Mouse (Mus musculus) hindbrain, embryonic 10.5 days (tissue): ENCODE measurements around the gene Gimap9. TPM values are rescaled to one million over a fixed set of nuclear protein-coding genes. Genes with fewer than 3 reads are reported as not detected.

Experiments
- DNase-seq: peaks from one replicate; pipeline ENCODE4 v3.0.0-alpha.2; 2017; ENCODE audit warnings: low spot score
- H3K27ac ChIP-seq: fragments of 300-500 bp; sonication (generic); 2 replicates; pipeline ENCODE4 v1.5.1; 2016; ENCODE audit warnings: mild to moderate bottlenecking, moderate library complexity
- H3K27me3 ChIP-seq: fragments of 300-500 bp; sonication (generic); 2 replicates; pipeline ENCODE4 v1.6.1; 2016; ENCODE audit warnings: mild to moderate bottlenecking; ENCODE audit not compliant: poor library complexity, insufficient read depth, severe bottlenecking
- H3K36me3 ChIP-seq: fragments of 300-500 bp; sonication (generic); 2 replicates; pipeline ENCODE4 v1.6.1; 2016; ENCODE audit warnings: mild to moderate bottlenecking, moderate library complexity
- H3K4me1 ChIP-seq: fragments of 300-500 bp; sonication (generic); replicated peaks from 2 replicates; pipeline ENCODE4 v1.6.1; 2016; ENCODE audit warnings: mild to moderate bottlenecking
- H3K4me3 ChIP-seq: fragments of 300-500 bp; sonication (generic); 2 replicates; pipeline ENCODE4 v1.5.1; 2016; ENCODE audit warnings: mild to moderate bottlenecking, moderate library complexity
- H3K9me3 ChIP-seq: fragments of 300-500 bp; sonication (generic); 2 replicates; pipeline ENCODE4 v1.6.1; 2016; ENCODE audit warnings: mild to moderate bottlenecking, moderate library complexity
- WGBS: fragments of 180-500 bp; shearing (Covaris S2); methylation state at CpG from one replicate; pipeline ENCODE4 v1.1.7; 2016; 5-methylcytosine and 5-hydroxymethylcytosine counted together
- polyA plus RNA-seq: library from polyadenylated mRNA; unstranded; fragments of >200 nt; fragmentation: Nextera tagmentation; extraction: Ambion mirVana; gene quantifications from 2 replicates; pipeline ENCODE4 v1.2.1, GENCODE M21; 2016

Gene Gimap9
- polyA plus RNA-seq, 1 experiment from 2014 or later = 3.4 TPM

- Histone ChIP-seq H3K9me3 (no peaks in the 10 kb centered on the region), H3K36me3 (no peaks in the 10 kb centered on the region), H3K27me3 (no peaks in the 10 kb centered on the region), H3K4me1 (no peaks in the 10 kb centered on the region), H3K27ac (no peak overlapping the region), H3K4me3 (no peak overlapping the region)
- DNase-seq = no peak
- WGBS = 65% methylated on average over 4 of the region's 4 CpGs
These were observed 8.9 kb downstream of the Gimap9 start for GRCm38 (mm10) chr6:48684806-48685205.

GRCm38 (mm10) chr6:48685251-48685650 is 9.3 kb downstream of the Gimap9 start:
- H3K27ac ChIP-seq = no peak overlapping the region
- 79% methylated on average over 2 of the region's 2 CpGs for WGBS
- DNase-seq = no peak

GRCm38 (mm10) chr6:48685694-48686665 is 10.1 kb downstream of the Gimap9 start:
- WGBS = 81% methylated on average over 7 of the region's 7 CpGs
- Histone ChIP-seq H3K36me3 (no peaks in the 10 kb centered on the region), H3K27me3 (no peaks in the 10 kb centered on the region), H3K4me1 (no peaks in the 10 kb centered on the region), H3K9me3 (no peaks in the 10 kb centered on the region), H3K4me3 (no peak overlapping the region), H3K27ac (no peak overlapping the region)
- no peak for DNase-seq

More at GRCm38 (mm10) chr6:48685251-48685650, 9.3 kb downstream of the Gimap9 start:
- Histone ChIP-seq H3K36me3 (no peaks in the 10 kb centered on the region), H3K9me3 (no peaks in the 10 kb centered on the region), H3K27me3 (no peaks in the 10 kb centered on the region), H3K4me3 (no peak overlapping the region), H3K4me1 (no peaks in the 10 kb centered on the region)

- Histone ChIP-seq H3K27ac (no peak overlapping the region), H3K27me3 (no peaks in the 10 kb centered on the region), H3K4me3 (no peak overlapping the region), H3K36me3 (no peaks in the 10 kb centered on the region), H3K4me1 (no peaks in the 10 kb centered on the region), H3K9me3 (no peaks in the 10 kb centered on the region)
- DNase-seq = no peak
- 78% methylated on average over 2 of the region's 2 CpGs for WGBS
These were observed 11.1 kb downstream of the Gimap9 start for GRCm38 (mm10) chr6:48687077-48687476.

GRCm38 (mm10) chr6:48689320-48689719 is 13.4 kb downstream of the Gimap9 start:
- Histone ChIP-seq H3K4me3 (no peak overlapping the region), H3K4me1 (no peaks in the 10 kb centered on the region), H3K36me3 (no peaks in the 10 kb centered on the region), H3K27me3 (no peaks in the 10 kb centered on the region), H3K27ac (no peak overlapping the region), H3K9me3 (no peaks in the 10 kb centered on the region)
- no peak for DNase-seq
- 86% methylated on average over 2 of the region's 2 CpGs for WGBS

GRCm38 (mm10) chr6:48692962-48693361 is 17.0 kb downstream of the Gimap9 start:
- Histone ChIP-seq H3K9me3 (no peaks in the 10 kb centered on the region), H3K4me1 (no peaks in the 10 kb centered on the region), H3K4me3 (no peak overlapping the region), H3K27ac (no peak overlapping the region), H3K27me3 (no peaks in the 10 kb centered on the region), H3K36me3 (no peaks in the 10 kb centered on the region)
- 89% methylated on average over 6 of the region's 6 CpGs for WGBS
- DNase-seq = no peak

GRCm38 (mm10) chr6:48696830-48697554 is 21.1 kb downstream of the Gimap9 start:
- Histone ChIP-seq H3K4me3 (no peak overlapping the region), H3K27me3 (no peaks in the 10 kb centered on the region), H3K9me3 (no peaks in the 10 kb centered on the region), H3K4me1 (no peaks in the 10 kb centered on the region), H3K27ac (no peak overlapping the region), H3K36me3 (no peaks in the 10 kb centered on the region)
- no peak for DNase-seq
- 86% methylated on average over 4 of the region's 4 CpGs for WGBS

GRCm38 (mm10) chr6:48697555-48697930 is 21.6 kb downstream of the Gimap9 start:
- Histone ChIP-seq H3K9me3 (no peaks in the 10 kb centered on the region), H3K36me3 (no peaks in the 10 kb centered on the region), H3K4me3 (no peak overlapping the region), H3K27me3 (no peaks in the 10 kb centered on the region), H3K27ac (no peak overlapping the region), H3K4me1 (no peaks in the 10 kb centered on the region)
- DNase-seq = no peak
- 78% methylated on average over 1 of the region's 1 CpGs for WGBS

GRCm38 (mm10) chr6:48698066-48698856 is 22.3 kb downstream of the Gimap9 start:
- Histone ChIP-seq H3K27ac (no peak overlapping the region), H3K36me3 (no peaks in the 10 kb centered on the region), H3K4me1 (no peaks in the 10 kb centered on the region), H3K4me3 (no peak overlapping the region), H3K27me3 (no peaks in the 10 kb centered on the region), H3K9me3 (no peaks in the 10 kb centered on the region)
- DNase-seq = no peak
- 83% methylated on average over 7 of the region's 7 CpGs for WGBS

- no peaks in the 10 kb centered on the region for H3K4me1 ChIP-seq
- 85% methylated on average over 3 of the region's 3 CpGs for WGBS
- no peaks in the 10 kb centered on the region for H3K36me3 ChIP-seq
- H3K27ac ChIP-seq = no peak overlapping the region
- DNase-seq = no peak
- H3K27me3 ChIP-seq = no peaks in the 10 kb centered on the region
- H3K9me3 ChIP-seq = no peaks in the 10 kb centered on the region
- H3K4me3 ChIP-seq = no peak overlapping the region
These were observed 23.0 kb downstream of the Gimap9 start for GRCm38 (mm10) chr6:48698888-48699287.

- no peaks in the 10 kb centered on the region for H3K27me3 ChIP-seq
- no peaks in the 10 kb centered on the region for H3K36me3 ChIP-seq
- no peaks in the 10 kb centered on the region for H3K4me1 ChIP-seq
- no peak overlapping the region for H3K4me3 ChIP-seq
- H3K27ac ChIP-seq = no peak overlapping the region
- 59% methylated on average over 5 of the region's 5 CpGs for WGBS
- H3K9me3 ChIP-seq = no peaks in the 10 kb centered on the region
- no peak for DNase-seq
These were observed 24.5 kb downstream of the Gimap9 start for GRCm38 (mm10) chr6:48700251-48701075.

- no peak for DNase-seq
- whole genome bisulfite sequencing = 83% methylated on average over 7 of the region's 7 CpGs
These were observed 26.2 kb downstream of the Gimap9 start for GRCm38 (mm10) chr6:48702146-48702545.

More at GRCm38 (mm10) chr6:48702146-48702545, 26.2 kb downstream of the Gimap9 start:
- Histone ChIP-seq H3K36me3 (no peaks in the 10 kb centered on the region), H3K27ac (no peak overlapping the region), H3K4me1 (no peaks in the 10 kb centered on the region), H3K27me3 (no peaks in the 10 kb centered on the region), H3K9me3 (no peaks in the 10 kb centered on the region), H3K4me3 (no peak overlapping the region)
